Mouse (Mus musculus): ENCODE data around the gene Wdr24. TPM values are rescaled to one million over a fixed set of nuclear protein-coding genes. Genes with fewer than 3 reads are reported as not detected.
A peak's percentile ranks its signal among the peaks of the same experiment; 100 is the strongest.

The Wdr24 gene
- polyA plus RNA-seq, 1 experiment from 2014 or later = 29.7 TPM

GRCm38 (mm10) chr17:25832436-25833290 lies 9.2 kb downstream of the Wdr24 start:
- Histone ChIP-seq H3K4me1 (ENCODE audit: control insufficient read depth, insufficient read depth, low read depth, low read length) (peaks cover 75% of the 10 kb centered on the region), H3K9me3 (ENCODE audit: control insufficient read depth, low read length) (no peaks in the 10 kb centered on the region), H3K4me2 (ENCODE audit: low read length) (peak overlapping the region; percentile 78), H3K9ac (ENCODE audit: low read depth, low read length) (peak overlapping the region; percentile 77), H3K27me3 (replicated peaks; ENCODE audit: control insufficient read depth, insufficient read depth, low read length) (no peaks in the 10 kb centered on the region), H3K4me3 (ENCODE audit: low read length) (peak overlapping the region; percentile 74), H3K27ac (ENCODE audit: low read depth, low read length) (peak overlapping the region; percentile 98), H3K36me3 (ENCODE audit: control insufficient read depth, insufficient read depth, low read length) (peaks cover 18% of the 10 kb centered on the region)
- WGBS = under 1% methylated on average over 75 of the region's 77 CpGs
- ATAC-seq = peak; percentile 90

- Histone ChIP-seq H3K27ac (ENCODE audit: low read depth, low read length) (peak within 1 kb of the TSS; percentile 98), H3K9ac (ENCODE audit: low read depth, low read length) (peak within 1 kb of the TSS; percentile 77), H3K27me3 (replicated peaks; ENCODE audit: control insufficient read depth, insufficient read depth, low read length) (no peaks in the 10 kb centered on the region), H3K4me1 (ENCODE audit: control insufficient read depth, insufficient read depth, low read depth, low read length) (peaks cover 77% of the 10 kb centered on the region), H3K9me3 (ENCODE audit: control insufficient read depth, low read length) (no peaks in the 10 kb centered on the region), H3K4me3 (ENCODE audit: low read length) (peak within 1 kb of the TSS; percentile 74), H3K4me2 (ENCODE audit: low read length) (peak within 1 kb of the TSS; percentile 78), H3K36me3 (ENCODE audit: control insufficient read depth, insufficient read depth, low read length) (peaks cover 18% of the 10 kb centered on the region)
- WGBS = under 1% methylated on average over 24 of the region's 24 CpGs
- ATAC-seq = peak; percentile 63
Measured at GRCm38 (mm10) chr17:25833291-25833663, 9.8 kb downstream of the Wdr24 start, which contains the start of gene Stub1. Gene Stub1 (minus strand): TSS chr17:25833404.

GRCm38 (mm10) chr17:25833961-25834594 lies 10.7 kb downstream of the Wdr24 start:
- ATAC-seq = no peak
- H3K27ac ChIP-seq (ENCODE audit: low read depth, low read length) = peak overlapping the region; percentile 98
- WGBS = 49% methylated on average over 6 of the region's 6 CpGs
- H3K27me3 ChIP-seq (replicated peaks; ENCODE audit: control insufficient read depth, insufficient read depth, low read length) = no peaks in the 10 kb centered on the region
- peak overlapping the region; percentile 77 for H3K9ac ChIP-seq (ENCODE audit: low read depth, low read length)
- H3K4me2 ChIP-seq (ENCODE audit: low read length) = peak overlapping the region; percentile 78
- H3K4me1 ChIP-seq (ENCODE audit: control insufficient read depth, insufficient read depth, low read depth, low read length) = peaks cover 74% of the 10 kb centered on the region
- H3K36me3 ChIP-seq (ENCODE audit: control insufficient read depth, insufficient read depth, low read length) = peaks cover 21% of the 10 kb centered on the region
- no peaks in the 10 kb centered on the region for H3K9me3 ChIP-seq (ENCODE audit: control insufficient read depth, low read length)
- H3K4me3 ChIP-seq (ENCODE audit: low read length) = peak overlapping the region; percentile 74

- H3K36me3 ChIP-seq (ENCODE audit: control insufficient read depth, insufficient read depth, low read length) = peaks cover 27% of the 10 kb centered on the region
- peak overlapping the region; percentile 78 for H3K4me2 ChIP-seq (ENCODE audit: low read length)
- H3K9me3 ChIP-seq (ENCODE audit: control insufficient read depth, low read length) = no peaks in the 10 kb centered on the region
- peak overlapping the region; percentile 77 for H3K9ac ChIP-seq (ENCODE audit: low read depth, low read length)
- 84% methylated on average over 12 of the region's 12 CpGs for WGBS
- ATAC-seq = no peak
- no peak overlapping the region; the same call in 1 of the 2 replicates for H3K27ac ChIP-seq (ENCODE audit: low read depth, low read length)
- H3K4me1 ChIP-seq (ENCODE audit: control insufficient read depth, insufficient read depth, low read depth, low read length) = peaks cover 70% of the 10 kb centered on the region
- H3K27me3 ChIP-seq (replicated peaks; ENCODE audit: control insufficient read depth, insufficient read depth, low read length) = no peaks in the 10 kb centered on the region
- peak overlapping the region; percentile 74; the same call in 1 of the 2 replicates for H3K4me3 ChIP-seq (ENCODE audit: low read length)
Measured at GRCm38 (mm10) chr17:25834595-25835222, 11.3 kb downstream of the Wdr24 start.

- no peak for ATAC-seq
- Histone ChIP-seq H3K4me2 (ENCODE audit: low read length) (peak overlapping the region; percentile 5), H3K9me3 (ENCODE audit: control insufficient read depth, low read length) (no peaks in the 10 kb centered on the region), H3K4me1 (ENCODE audit: control insufficient read depth, insufficient read depth, low read depth, low read length) (peaks cover 65% of the 10 kb centered on the region), H3K27me3 (replicated peaks; ENCODE audit: control insufficient read depth, insufficient read depth, low read length) (no peaks in the 10 kb centered on the region), H3K9ac (ENCODE audit: low read depth, low read length) (peak overlapping the region; percentile 38), H3K27ac (ENCODE audit: low read depth, low read length) (no peak overlapping the region), H3K4me3 (ENCODE audit: low read length) (no peak overlapping the region), H3K36me3 (ENCODE audit: control insufficient read depth, insufficient read depth, low read length) (peaks cover 29% of the 10 kb centered on the region)
- 97% methylated on average over 7 of the region's 7 CpGs for WGBS
Measured at GRCm38 (mm10) chr17:25835301-25835700, 11.9 kb downstream of the Wdr24 start.

- Histone ChIP-seq H3K9ac (ENCODE audit: low read depth, low read length) (no peak overlapping the region; the same call in 1 of the 2 replicates), H3K4me3 (ENCODE audit: low read length) (peak overlapping the region; percentile 55; the same call in 1 of the 2 replicates), H3K27me3 (replicated peaks; ENCODE audit: control insufficient read depth, insufficient read depth, low read length) (no peaks in the 10 kb centered on the region), H3K36me3 (ENCODE audit: control insufficient read depth, insufficient read depth, low read length) (peaks cover 29% of the 10 kb centered on the region), H3K27ac (ENCODE audit: low read depth, low read length) (peak overlapping the region; percentile 93), H3K9me3 (ENCODE audit: control insufficient read depth, low read length) (no peaks in the 10 kb centered on the region), H3K4me1 (ENCODE audit: control insufficient read depth, insufficient read depth, low read depth, low read length) (peaks cover 60% of the 10 kb centered on the region), H3K4me2 (ENCODE audit: low read length) (peak overlapping the region; percentile 85)
- WGBS = 92% methylated on average over 16 of the region's 16 CpGs
- ATAC-seq = no peak
Measured at GRCm38 (mm10) chr17:25835816-25836215, 12.4 kb downstream of the Wdr24 start.

- Histone ChIP-seq H3K4me2 (ENCODE audit: low read length) (peak overlapping the region; percentile 85), H3K9ac (ENCODE audit: low read depth, low read length) (peak overlapping the region; percentile 92), H3K27ac (ENCODE audit: low read depth, low read length) (peak overlapping the region; percentile 93), H3K9me3 (ENCODE audit: control insufficient read depth, low read length) (no peaks in the 10 kb centered on the region), H3K36me3 (ENCODE audit: control insufficient read depth, insufficient read depth, low read length) (peaks cover 30% of the 10 kb centered on the region), H3K4me3 (ENCODE audit: low read length) (peak overlapping the region; percentile 55), H3K4me1 (ENCODE audit: control insufficient read depth, insufficient read depth, low read depth, low read length) (peaks cover 53% of the 10 kb centered on the region), H3K27me3 (replicated peaks; ENCODE audit: control insufficient read depth, insufficient read depth, low read length) (no peaks in the 10 kb centered on the region)
- no peak; the same call in 1 of the 2 replicates for ATAC-seq
- WGBS = 19% methylated on average over 23 of the region's 23 CpGs
Measured at GRCm38 (mm10) chr17:25836397-25837075, 13.1 kb downstream of the Wdr24 start.

GRCm38 (mm10) chr17:25837076-25837410 lies 13.6 kb downstream of the Wdr24 start, which contains the start of gene Rhbdl1:
Gene Rhbdl1 (minus strand): TSS chr17:25837295.
- H3K4me1 ChIP-seq (ENCODE audit: control insufficient read depth, insufficient read depth, low read depth, low read length) = peaks cover 47% of the 10 kb centered on the region

More at GRCm38 (mm10) chr17:25837076-25837410, 13.6 kb downstream of the Wdr24 start, which contains the start of gene Rhbdl1:
- under 1% methylated on average over 29 of the region's 29 CpGs for WGBS
- Histone ChIP-seq H3K36me3 (ENCODE audit: control insufficient read depth, insufficient read depth, low read length) (peaks cover 35% of the 10 kb centered on the region), H3K4me3 (ENCODE audit: low read length) (peak within 1 kb of the TSS; percentile 55), H3K9ac (ENCODE audit: low read depth, low read length) (peak within 1 kb of the TSS; percentile 92), H3K9me3 (ENCODE audit: control insufficient read depth, low read length) (no peaks in the 10 kb centered on the region), H3K27me3 (replicated peaks; ENCODE audit: control insufficient read depth, insufficient read depth, low read length) (no peaks in the 10 kb centered on the region), H3K4me2 (ENCODE audit: low read length) (peak within 1 kb of the TSS; percentile 85), H3K27ac (ENCODE audit: low read depth, low read length) (peak within 1 kb of the TSS; percentile 93)
- ATAC-seq = peak; percentile 52

All from hindbrain, embryonic 16.5 days (tissue).